Mouse (Mus musculus): Measurements from ENCODE around the gene Foxe3. TPM values are rescaled to one million over a fixed set of nuclear protein-coding genes. Genes with fewer than 3 reads are reported as not detected.

Gene Foxe3
- polyA plus RNA-seq, 1 experiment from 2014 or later: not detected

DNA sequence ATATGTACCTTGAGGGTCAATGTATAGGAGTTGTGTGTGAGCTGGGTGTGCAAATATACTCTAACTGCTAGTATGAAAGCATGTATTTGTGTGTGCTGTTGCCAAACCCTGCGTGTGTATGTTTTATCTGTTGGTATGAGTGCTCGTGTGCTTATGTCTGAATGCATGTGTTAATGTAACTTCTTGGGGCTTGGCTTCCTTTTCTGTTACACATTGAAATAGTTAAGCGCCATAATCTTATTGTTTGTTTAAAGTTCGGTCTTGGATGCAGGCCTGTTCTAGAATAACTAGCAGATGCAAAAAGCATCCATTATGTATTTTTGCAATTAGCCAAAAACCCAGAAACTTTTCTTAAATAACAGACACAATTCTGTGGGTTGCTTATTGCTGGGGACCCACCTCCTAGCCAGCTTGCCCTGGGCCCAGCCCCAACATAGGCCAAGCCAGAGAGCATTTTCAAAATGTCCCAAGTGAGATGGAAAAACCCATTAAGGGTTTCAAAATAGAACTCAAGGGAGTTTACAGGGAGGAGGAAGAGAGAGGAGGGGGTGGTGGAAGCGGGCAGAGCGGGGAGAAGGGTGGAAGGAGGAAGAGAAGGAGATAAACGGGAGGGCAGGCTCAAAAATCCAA is 22.2 kb upstream of the Foxe3 start:
- no peak overlapping the region for H3K4me3 ChIP-seq (ENCODE audit: low read depth, low read length)
- H3K9ac ChIP-seq (ENCODE audit: low read length): no peak overlapping the region
- H3K36me3 ChIP-seq (ENCODE audit: control insufficient read depth, insufficient read depth, low read length): no peaks in the 10 kb centered on the region
- ATAC-seq (ENCODE audit: insufficient number of reproducible peaks, low FRiP score, low TSS enrichment, low read depth) (no peak), DNase-seq (ENCODE audit: low spot score) (peak; percentile 14)
- no peak overlapping the region for H3K4me2 ChIP-seq (ENCODE audit: low read depth, severe bottlenecking)
- H3K4me1 ChIP-seq (ENCODE audit: control insufficient read depth, insufficient read depth, low read length): peaks cover 3% of the 10 kb centered on the region; the same call in 1 of the 2 replicates
- H3K27ac ChIP-seq (replicated peaks; ENCODE audit: low read depth, low read length): no peak overlapping the region
- 63% methylated on average over 7 of the region's 7 CpGs for WGBS
- no peaks in the 10 kb centered on the region for H3K9me3 ChIP-seq (ENCODE audit: control insufficient read depth, low read length)
- H3K27me3 ChIP-seq (ENCODE audit: control insufficient read depth, insufficient read depth, low read length): peaks cover 15% of the 10 kb centered on the region

DNA sequence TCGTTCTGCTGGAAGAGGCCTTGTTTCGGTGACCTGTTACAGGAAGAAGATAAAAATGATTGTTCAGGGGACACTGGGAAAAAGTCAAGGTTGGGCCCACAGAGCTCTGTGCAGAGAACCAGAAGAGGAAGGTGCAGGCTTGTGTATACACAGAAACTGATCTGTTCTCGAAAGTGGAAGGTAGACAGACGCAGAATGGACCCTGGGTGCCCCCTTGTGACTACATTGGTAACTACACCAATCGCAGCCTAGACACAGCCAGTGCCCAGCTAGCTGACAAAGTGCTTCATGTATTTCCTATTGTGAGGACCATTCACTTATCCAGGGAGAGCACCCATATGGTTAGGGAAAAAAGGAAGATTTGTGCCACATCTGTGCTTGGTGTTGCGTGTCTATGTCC is 21.6 kb upstream of the Foxe3 start:
- H3K4me3 ChIP-seq (ENCODE audit: low read depth, low read length): no peak overlapping the region
- ATAC-seq (ENCODE audit: insufficient number of reproducible peaks, low FRiP score, low TSS enrichment, low read depth): no peak
- no peak overlapping the region for H3K4me2 ChIP-seq (ENCODE audit: low read depth, severe bottlenecking)
- DNase-seq (ENCODE audit: low spot score): peak; percentile 89
- no peaks in the 10 kb centered on the region for H3K9me3 ChIP-seq (ENCODE audit: control insufficient read depth, low read length)
- 32% methylated on average over 6 of the region's 6 CpGs for WGBS
- no peaks in the 10 kb centered on the region for H3K36me3 ChIP-seq (ENCODE audit: control insufficient read depth, insufficient read depth, low read length)
- peaks cover 15% of the 10 kb centered on the region for H3K27me3 ChIP-seq (ENCODE audit: control insufficient read depth, insufficient read depth, low read length)
- H3K9ac ChIP-seq (ENCODE audit: low read length): no peak overlapping the region
- H3K27ac ChIP-seq (replicated peaks; ENCODE audit: low read depth, low read length): no peak overlapping the region
- H3K4me1 ChIP-seq (ENCODE audit: control insufficient read depth, insufficient read depth, low read length): peaks cover 6% of the 10 kb centered on the region; the same call in 1 of the 2 replicates

DNA sequence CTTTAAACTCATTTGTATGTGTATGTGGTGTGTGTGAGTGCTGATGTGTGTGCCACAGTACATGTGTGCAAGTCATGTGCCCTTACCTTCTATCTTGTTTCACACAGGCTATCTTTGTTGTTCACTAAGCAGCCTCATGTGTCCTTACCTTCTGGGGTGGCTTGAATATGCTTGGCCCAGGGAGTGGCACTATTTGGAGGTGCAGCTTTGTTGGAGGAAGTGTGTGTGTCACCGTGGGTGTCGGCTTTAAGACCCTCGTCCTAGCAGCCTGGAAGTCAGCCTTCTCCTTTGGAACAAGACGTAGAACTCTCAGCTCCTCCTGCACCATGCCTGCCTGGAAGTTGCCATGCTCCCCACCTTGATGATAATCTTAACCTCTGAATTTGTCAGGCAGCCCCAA is 20.6 kb upstream of the Foxe3 start:
- Histone ChIP-seq H3K27me3 (ENCODE audit: control insufficient read depth, insufficient read depth, low read length) (peaks cover 15% of the 10 kb centered on the region), H3K9me3 (ENCODE audit: control insufficient read depth, low read length) (no peaks in the 10 kb centered on the region), H3K4me3 (ENCODE audit: low read depth, low read length) (no peak overlapping the region), H3K4me2 (ENCODE audit: low read depth, severe bottlenecking) (no peak overlapping the region), H3K36me3 (ENCODE audit: control insufficient read depth, insufficient read depth, low read length) (no peaks in the 10 kb centered on the region), H3K9ac (ENCODE audit: low read length) (no peak overlapping the region), H3K4me1 (ENCODE audit: control insufficient read depth, insufficient read depth, low read length) (peaks cover 10% of the 10 kb centered on the region), H3K27ac (replicated peaks; ENCODE audit: low read depth, low read length) (no peak overlapping the region)
- ATAC-seq (ENCODE audit: insufficient number of reproducible peaks, low FRiP score, low TSS enrichment, low read depth) (no peak), DNase-seq (ENCODE audit: low spot score) (no peak)
- WGBS: 86% methylated on average over 4 of the region's 4 CpGs

DNA sequence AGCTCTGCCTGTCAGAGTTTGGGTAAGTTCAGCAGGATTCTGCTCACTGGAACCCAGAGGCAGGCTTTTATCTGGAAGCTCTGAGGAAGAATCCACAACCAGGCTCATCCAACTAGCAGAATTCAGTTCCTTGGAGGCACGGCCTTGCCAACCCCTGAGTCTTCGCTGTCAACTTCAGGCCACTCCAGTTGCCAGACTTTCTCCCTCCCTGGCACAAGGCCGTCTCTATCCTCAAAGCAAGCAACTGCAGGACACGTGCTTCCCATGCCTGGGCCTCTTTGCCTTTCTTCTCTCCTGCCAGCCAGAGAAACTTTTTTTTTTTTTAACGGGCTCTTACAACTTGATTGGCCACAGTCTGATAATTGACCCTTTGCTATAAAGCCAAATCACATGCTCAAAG is 19.2 kb upstream of the Foxe3 start:
- WGBS: 27% methylated on average over 5 of the region's 5 CpGs
- no peak overlapping the region for H3K27ac ChIP-seq (replicated peaks; ENCODE audit: low read depth, low read length)
- no peak overlapping the region for H3K4me3 ChIP-seq (ENCODE audit: low read depth, low read length)
- ATAC-seq (ENCODE audit: insufficient number of reproducible peaks, low FRiP score, low TSS enrichment, low read depth) (no peak), DNase-seq (ENCODE audit: low spot score) (no peak)
- H3K4me1 ChIP-seq (ENCODE audit: control insufficient read depth, insufficient read depth, low read length): peaks cover 10% of the 10 kb centered on the region
- peaks cover 17% of the 10 kb centered on the region for H3K27me3 ChIP-seq (ENCODE audit: control insufficient read depth, insufficient read depth, low read length)
- no peaks in the 10 kb centered on the region for H3K9me3 ChIP-seq (ENCODE audit: control insufficient read depth, low read length)
- H3K4me2 ChIP-seq (ENCODE audit: low read depth, severe bottlenecking): no peak overlapping the region
- no peaks in the 10 kb centered on the region for H3K36me3 ChIP-seq (ENCODE audit: control insufficient read depth, insufficient read depth, low read length)
- H3K9ac ChIP-seq (ENCODE audit: low read length): no peak overlapping the region

DNA sequence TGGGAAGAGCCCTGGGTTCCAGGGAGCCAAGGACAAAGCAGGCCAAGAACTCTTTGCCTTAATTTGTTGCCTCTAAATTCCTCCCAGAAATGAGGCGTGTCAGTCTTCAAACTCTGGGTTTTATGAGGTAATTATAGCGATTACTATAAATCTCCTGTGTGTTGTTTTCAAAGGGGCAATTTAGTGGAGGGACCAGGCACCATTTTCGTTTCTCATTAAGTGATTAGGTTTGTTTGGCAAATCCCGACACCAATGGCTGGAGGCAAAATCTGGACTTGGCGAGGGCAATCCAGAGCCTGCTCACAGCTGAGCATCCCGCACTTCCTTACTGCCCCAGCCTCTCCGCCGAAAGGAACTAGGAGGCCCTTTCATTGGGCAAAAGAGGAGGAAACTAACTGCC is 16.8 kb upstream of the Foxe3 start:
- Histone ChIP-seq H3K27ac (replicated peaks; ENCODE audit: low read depth, low read length) (no peak overlapping the region), H3K4me2 (ENCODE audit: low read depth, severe bottlenecking) (no peak overlapping the region), H3K9me3 (ENCODE audit: control insufficient read depth, low read length) (no peaks in the 10 kb centered on the region), H3K4me1 (ENCODE audit: control insufficient read depth, insufficient read depth, low read length) (peaks cover 10% of the 10 kb centered on the region), H3K27me3 (ENCODE audit: control insufficient read depth, insufficient read depth, low read length) (peaks cover 28% of the 10 kb centered on the region), H3K4me3 (ENCODE audit: low read depth, low read length) (no peak overlapping the region), H3K9ac (ENCODE audit: low read length) (no peak overlapping the region), H3K36me3 (ENCODE audit: control insufficient read depth, insufficient read depth, low read length) (no peaks in the 10 kb centered on the region)
- 7% methylated on average over 8 of the region's 8 CpGs for WGBS
- ATAC-seq (ENCODE audit: insufficient number of reproducible peaks, low FRiP score, low TSS enrichment, low read depth) (no peak), DNase-seq (ENCODE audit: low spot score) (peak; percentile 70)

DNA sequence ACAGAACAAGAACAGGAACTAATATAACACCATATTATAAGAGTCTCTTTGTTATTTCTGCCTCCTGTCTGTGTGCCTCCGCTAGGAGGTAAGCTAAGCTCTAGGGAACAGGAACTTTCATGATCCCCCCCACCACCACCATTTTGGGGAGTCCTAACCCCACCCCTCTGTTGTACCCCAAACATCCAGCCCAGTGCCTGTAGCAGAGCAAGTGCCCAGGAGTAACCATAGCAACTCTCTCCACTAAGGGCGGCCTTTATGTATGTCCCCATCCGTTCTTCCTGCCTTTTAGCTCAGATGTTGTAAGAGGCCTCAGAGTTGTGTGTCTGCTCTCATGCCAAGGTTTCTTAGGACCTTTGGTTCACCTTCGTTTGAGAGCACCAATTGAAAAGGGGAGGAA is 16.3 kb upstream of the Foxe3 start:
- 33% methylated on average over 4 of the region's 4 CpGs for WGBS
- H3K27me3 ChIP-seq (ENCODE audit: control insufficient read depth, insufficient read depth, low read length): peaks cover 28% of the 10 kb centered on the region
- H3K4me1 ChIP-seq (ENCODE audit: control insufficient read depth, insufficient read depth, low read length): peaks cover 10% of the 10 kb centered on the region
- DNase-seq (ENCODE audit: low spot score) (no peak), ATAC-seq (ENCODE audit: insufficient number of reproducible peaks, low FRiP score, low TSS enrichment, low read depth) (0 out of 2 replicates have a peak, but pooled peaks have one; percentile 35)
- H3K36me3 ChIP-seq (ENCODE audit: control insufficient read depth, insufficient read depth, low read length): no peaks in the 10 kb centered on the region
- no peak overlapping the region for H3K4me2 ChIP-seq (ENCODE audit: low read depth, severe bottlenecking)
- H3K9me3 ChIP-seq (ENCODE audit: control insufficient read depth, low read length): no peaks in the 10 kb centered on the region
- no peak overlapping the region for H3K27ac ChIP-seq (replicated peaks; ENCODE audit: low read depth, low read length)
- H3K4me3 ChIP-seq (ENCODE audit: low read depth, low read length): no peak overlapping the region
- H3K9ac ChIP-seq (ENCODE audit: low read length): no peak overlapping the region

DNA sequence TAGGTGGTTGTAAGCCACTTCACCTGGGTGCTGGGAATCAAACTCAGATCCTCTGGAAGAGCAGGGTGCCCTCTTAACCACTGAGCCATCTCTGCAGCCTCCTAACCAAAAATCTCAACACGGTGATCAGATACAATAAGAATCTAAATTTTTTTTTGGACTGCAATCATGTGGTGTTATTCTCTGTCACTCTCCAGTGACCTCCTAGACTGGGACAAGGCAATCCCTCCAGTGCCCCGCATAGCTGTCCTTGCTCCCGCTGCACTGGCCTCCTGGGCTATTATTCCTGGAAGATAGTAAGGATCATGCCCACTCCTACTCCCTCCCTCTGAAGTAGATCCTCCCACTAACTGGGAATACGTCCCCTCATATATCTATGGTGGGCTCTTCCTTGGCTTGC is 15.5 kb upstream of the Foxe3 start:
- no peak overlapping the region for H3K4me2 ChIP-seq (ENCODE audit: low read depth, severe bottlenecking)
- DNase-seq (ENCODE audit: low spot score) (no peak), ATAC-seq (ENCODE audit: insufficient number of reproducible peaks, low FRiP score, low TSS enrichment, low read depth) (no peak)
- H3K4me3 ChIP-seq (ENCODE audit: low read depth, low read length): no peak overlapping the region
- WGBS: 84% methylated on average over 4 of the region's 4 CpGs
- H3K27ac ChIP-seq (replicated peaks; ENCODE audit: low read depth, low read length): no peak overlapping the region
- no peak overlapping the region for H3K9ac ChIP-seq (ENCODE audit: low read length)
- peaks cover 21% of the 10 kb centered on the region for H3K27me3 ChIP-seq (ENCODE audit: control insufficient read depth, insufficient read depth, low read length)
- no peaks in the 10 kb centered on the region for H3K36me3 ChIP-seq (ENCODE audit: control insufficient read depth, insufficient read depth, low read length)
- peaks cover 10% of the 10 kb centered on the region for H3K4me1 ChIP-seq (ENCODE audit: control insufficient read depth, insufficient read depth, low read length)
- no peaks in the 10 kb centered on the region for H3K9me3 ChIP-seq (ENCODE audit: control insufficient read depth, low read length)

DNA sequence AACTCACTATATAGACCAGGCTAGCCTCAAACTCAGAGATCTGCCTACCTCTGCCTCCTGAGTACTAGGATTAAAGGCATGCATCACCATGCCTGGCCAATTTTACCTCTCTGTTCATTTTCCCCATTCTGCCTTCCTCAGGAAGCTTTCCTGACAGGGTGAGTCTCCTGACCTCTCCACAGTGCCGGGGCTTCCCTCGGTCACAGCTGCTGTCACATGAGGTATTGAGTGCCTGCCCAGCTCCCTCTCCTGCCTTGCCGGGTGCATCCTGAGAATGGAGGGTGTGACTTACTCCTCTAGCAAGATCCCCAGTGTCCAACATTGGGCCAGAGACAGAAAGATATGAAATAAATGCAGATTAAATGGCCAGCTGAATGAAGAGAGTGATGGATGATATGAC is 12.4 kb upstream of the Foxe3 start:
- H3K4me3 ChIP-seq (ENCODE audit: low read depth, low read length): no peak overlapping the region
- ATAC-seq (ENCODE audit: insufficient number of reproducible peaks, low FRiP score, low TSS enrichment, low read depth) (no peak), DNase-seq (ENCODE audit: low spot score) (no peak)
- H3K4me1 ChIP-seq (ENCODE audit: control insufficient read depth, insufficient read depth, low read length): peaks cover 8% of the 10 kb centered on the region
- 55% methylated on average over 3 of the region's 3 CpGs for WGBS
- no peaks in the 10 kb centered on the region for H3K9me3 ChIP-seq (ENCODE audit: control insufficient read depth, low read length)
- H3K27me3 ChIP-seq (ENCODE audit: control insufficient read depth, insufficient read depth, low read length): peaks cover 21% of the 10 kb centered on the region
- H3K9ac ChIP-seq (ENCODE audit: low read length): no peak overlapping the region
- no peak overlapping the region for H3K27ac ChIP-seq (replicated peaks; ENCODE audit: low read depth, low read length)
- no peaks in the 10 kb centered on the region for H3K36me3 ChIP-seq (ENCODE audit: control insufficient read depth, insufficient read depth, low read length)
- no peak overlapping the region for H3K4me2 ChIP-seq (ENCODE audit: low read depth, severe bottlenecking)
